Mouse (Mus musculus) heart, embryonic 11.5 days (tissue): Measurements from ENCODE around the gene Clasrp. TPM values are rescaled to one million over a fixed set of nuclear protein-coding genes. Genes with fewer than 3 reads are reported as not detected.

Experiments
- polyA plus RNA-seq: library from polyadenylated mRNA; unstranded; fragments of >200 nt; fragmentation: Nextera tagmentation; extraction: Ambion mirVana; gene quantifications from 2 replicates; pipeline ENCODE4 v1.2.1, GENCODE M21; 2014

Clasrp gene
- polyA plus RNA-seq, 1 experiment from 2014 or later, result 34.3 TPM

Other genes starting within 250 kb of the Clasrp start
- gene Cd3eap, start 245.0 kb downstream of the Clasrp start, polyA plus RNA-seq, result 17.6 and 18.9 TPM in 2 replicates
- gene Ppp1r13l, start 244.7 kb downstream of the Clasrp start, polyA plus RNA-seq, result 12.4 and 17.6 TPM in 2 replicates
- gene Ercc2, start 222.5 kb downstream of the Clasrp start, polyA plus RNA-seq, result 6.1 and 6.6 TPM in 2 replicates
- 2.2 and 3.7 TPM in 2 replicates for gene Klc3, start 200.4 kb downstream of the Clasrp start, polyA plus RNA-seq
- gene Ckm, start 199.7 kb downstream of the Clasrp start, polyA plus RNA-seq, result 11.0 and 13.3 TPM in 2 replicates
- 8.0 and 9.7 TPM in 2 replicates for gene Mark4, start 145.7 kb downstream of the Clasrp start, polyA plus RNA-seq
- 2.2 and 2.7 TPM in 2 replicates for gene Exoc3l2, start 141.2 kb downstream of the Clasrp start, polyA plus RNA-seq
- gene Bloc1s3, start 96.1 kb downstream of the Clasrp start, polyA plus RNA-seq, result 1.2 TPM in 2 replicates
- 77.0 and 79.0 TPM in 2 replicates for gene Trappc6a, start 96.1 kb downstream of the Clasrp start, polyA plus RNA-seq
- gene Nkpd1, start 86.6 kb downstream of the Clasrp start, polyA plus RNA-seq, result 0.15 TPM in 1 of 2 replicates, not detected in the other
- 2.3 and 5.2 TPM in 2 replicates for gene Ppp1r37, start 41.4 kb downstream of the Clasrp start, polyA plus RNA-seq
- gene Zfp296, start 27.2 kb downstream of the Clasrp start, polyA plus RNA-seq, result 0.30 TPM in 1 of 2 replicates, not detected in the other
- gene Gemin7, start 26.9 kb downstream of the Clasrp start, polyA plus RNA-seq, result 141 and 157 TPM in 2 replicates
- gene Relb, start 25.0 kb upstream of the Clasrp start, polyA plus RNA-seq, result 3.3 and 3.7 TPM in 2 replicates
- gene Clptm1, start 60.5 kb upstream of the Clasrp start, polyA plus RNA-seq, result 86.8 and 89.4 TPM in 2 replicates
- 4.9 TPM in 1 of 2 replicates, not detected in the other for gene Apoc2, start 73.5 kb upstream of the Clasrp start, polyA plus RNA-seq
- 1.2 TPM in 1 of 2 replicates, not detected in the other for gene Gm44805, start 76.9 kb upstream of the Clasrp start, polyA plus RNA-seq
- 0.34 TPM in 1 of 2 replicates, not detected in the other for gene Apoc4, start 77.0 kb upstream of the Clasrp start, polyA plus RNA-seq
- gene Apoc1, start 88.2 kb upstream of the Clasrp start, polyA plus RNA-seq, result 6.9 and 10.8 TPM in 2 replicates
- gene Apoe, start 94.7 kb upstream of the Clasrp start, polyA plus RNA-seq, result 357 and 371 TPM in 2 replicates
- gene Tomm40, start 111.0 kb upstream of the Clasrp start, polyA plus RNA-seq, result 142 and 154 TPM in 2 replicates
- 87.0 and 100 TPM in 2 replicates for gene Nectin2, start 146.0 kb upstream of the Clasrp start, polyA plus RNA-seq
- gene Bcam, start 166.5 kb upstream of the Clasrp start, polyA plus RNA-seq, result 163 and 173 TPM in 2 replicates
- gene Cblc, start 192.3 kb upstream of the Clasrp start, polyA plus RNA-seq, result 0.20 and 0.24 TPM in 2 replicates
- 1.0 and 1.5 TPM in 2 replicates for gene Bcl3, start 218.3 kb upstream of the Clasrp start, polyA plus RNA-seq
- gene Gm19345, start 247.5 kb upstream of the Clasrp start, polyA plus RNA-seq, result not detected in 2 replicates